Mouse (Mus musculus) forebrain, embryonic 10.5 days (tissue): ENCODE results near the gene Sox6. TPM values are rescaled to one million over a fixed set of nuclear protein-coding genes. Genes with fewer than 3 reads are reported as not detected.
A peak's percentile ranks its signal among the peaks of the same experiment; 100 is the strongest.

Experiments used
- DNase-seq: peaks from one replicate; pipeline ENCODE4 v3.0.0-alpha.2; 2017; ENCODE audit warnings: low spot score; ENCODE audit errors: extremely low spot score
- H3K27ac ChIP-seq: fragments of 300-500 bp; sonication (generic); 2 replicates; pipeline ENCODE4 v1.5.1; 2016; ENCODE audit warnings: mild to moderate bottlenecking
- H3K27me3 ChIP-seq: fragments of 300-500 bp; sonication (generic); 2 replicates; pipeline ENCODE4 v1.6.1; 2016; ENCODE audit warnings: mild to moderate bottlenecking; ENCODE audit not compliant: poor library complexity, severe bottlenecking
- H3K36me3 ChIP-seq: fragments of 300-500 bp; sonication (generic); replicated peaks from 2 replicates; pipeline ENCODE4 v1.6.1; 2016; ENCODE audit warnings: mild to moderate bottlenecking, moderate library complexity
- H3K4me1 ChIP-seq: fragments of 300-500 bp; sonication (generic); 2 replicates; pipeline ENCODE4 v1.6.1; 2016
- H3K4me3 ChIP-seq: fragments of 300-500 bp; sonication (generic); 2 replicates; pipeline ENCODE4 v1.5.1; 2016; ENCODE audit warnings: mild to moderate bottlenecking, moderate library complexity
- H3K9me3 ChIP-seq: fragments of 300-500 bp; sonication (generic); 2 replicates; pipeline ENCODE4 v1.6.1; 2016; ENCODE audit warnings: mild to moderate bottlenecking, moderate library complexity
- WGBS: fragments of 180-500 bp; shearing (Covaris S2); methylation state at CpG from one replicate; pipeline ENCODE4 v1.1.7; 2016; 5-methylcytosine and 5-hydroxymethylcytosine counted together
- polyA plus RNA-seq: library from polyadenylated mRNA; unstranded; fragments of >200 nt; fragmentation: Nextera tagmentation; extraction: Ambion mirVana; gene quantifications from 2 replicates; pipeline ENCODE4 v1.2.1, GENCODE M21; 2016

Gene Sox6
- polyA plus RNA-seq, 1 experiment from 2014 or later: 77.3 TPM

- Histone ChIP-seq H3K4me1 (peaks cover 76% of the 10 kb centered on the region), H3K4me3 (peak overlapping the region; percentile 72), H3K36me3 (no peaks in the 10 kb centered on the region), H3K27ac (peak overlapping the region; percentile 100), H3K9me3 (no peaks in the 10 kb centered on the region), H3K27me3 (peaks cover 37% of the 10 kb centered on the region)
- under 1% methylated on average over 11 of the region's 11 CpGs for WGBS
- DNase-seq: peak; percentile 84
Measured at GRCm38 (mm10) chr7:116032596-116033307, 5.8 kb downstream of the Sox6 start.

GRCm38 (mm10) chr7:116031718-116032595 lies 6.6 kb downstream of the Sox6 start:
- H3K27ac ChIP-seq: peak overlapping the region; percentile 100

GRCm38 (mm10) chr7:116031388-116031717 lies 7.2 kb downstream of the Sox6 start:
- Histone ChIP-seq H3K27me3 (peaks cover 23% of the 10 kb centered on the region), H3K9me3 (no peaks in the 10 kb centered on the region), H3K36me3 (no peaks in the 10 kb centered on the region), H3K4me1 (peaks cover 75% of the 10 kb centered on the region), H3K4me3 (peak overlapping the region; percentile 72), H3K27ac (peak overlapping the region; percentile 100)
- WGBS: under 1% methylated on average over 14 of the region's 14 CpGs
- no peak for DNase-seq

More at GRCm38 (mm10) chr7:116031718-116032595, 6.6 kb downstream of the Sox6 start:
- peak; percentile 69 for DNase-seq
- Histone ChIP-seq H3K4me3 (peak overlapping the region; percentile 72), H3K4me1 (peaks cover 76% of the 10 kb centered on the region), H3K36me3 (no peaks in the 10 kb centered on the region), H3K9me3 (no peaks in the 10 kb centered on the region), H3K27me3 (peaks cover 29% of the 10 kb centered on the region)
- WGBS: under 1% methylated on average over 65 of the region's 65 CpGs

- H3K4me1 ChIP-seq: peaks cover 75% of the 10 kb centered on the region
- WGBS: 3% methylated on average over 26 of the region's 26 CpGs
Measured at GRCm38 (mm10) chr7:116030597-116031387, 7.8 kb downstream of the Sox6 start.

GRCm38 (mm10) chr7:116029991-116030390 lies 8.6 kb downstream of the Sox6 start:
- peaks cover 73% of the 10 kb centered on the region for H3K4me1 ChIP-seq
- no peaks in the 10 kb centered on the region for H3K9me3 ChIP-seq
- H3K36me3 ChIP-seq: no peaks in the 10 kb centered on the region
- peak overlapping the region; percentile 100 for H3K27ac ChIP-seq
- peaks cover 9% of the 10 kb centered on the region for H3K27me3 ChIP-seq
- WGBS: 23% methylated on average over 3 of the region's 3 CpGs
- H3K4me3 ChIP-seq: peak overlapping the region; percentile 72
- DNase-seq: no peak

More at GRCm38 (mm10) chr7:116030597-116031387, 7.8 kb downstream of the Sox6 start:
- Histone ChIP-seq H3K27ac (peak overlapping the region; percentile 100), H3K27me3 (peaks cover 17% of the 10 kb centered on the region), H3K4me3 (peak overlapping the region; percentile 72), H3K36me3 (no peaks in the 10 kb centered on the region), H3K9me3 (no peaks in the 10 kb centered on the region)
- DNase-seq: peak; percentile 75

- 93% methylated on average over 4 of the region's 4 CpGs for WGBS
- H3K36me3 ChIP-seq: peaks cover 14% of the 10 kb centered on the region
- no peak overlapping the region for H3K27ac ChIP-seq
- no peaks in the 10 kb centered on the region for H3K27me3 ChIP-seq
- H3K9me3 ChIP-seq: no peaks in the 10 kb centered on the region
- DNase-seq: no peak
- H3K4me1 ChIP-seq: peaks cover 24% of the 10 kb centered on the region
- no peak overlapping the region for H3K4me3 ChIP-seq
Measured at GRCm38 (mm10) chr7:116002726-116003125, 35.9 kb downstream of the Sox6 start.

GRCm38 (mm10) chr7:115988109-115988779 lies 50.4 kb downstream of the Sox6 start:
- H3K27me3 ChIP-seq: no peaks in the 10 kb centered on the region
- WGBS: 85% methylated on average over 2 of the region's 2 CpGs
- H3K9me3 ChIP-seq: no peaks in the 10 kb centered on the region
- H3K4me1 ChIP-seq: peaks cover 7% of the 10 kb centered on the region
- peaks cover 7% of the 10 kb centered on the region for H3K36me3 ChIP-seq
- H3K27ac ChIP-seq: no peak overlapping the region
- no peak overlapping the region for H3K4me3 ChIP-seq
- no peak for DNase-seq

GRCm38 (mm10) chr7:115985716-115986115 lies 52.9 kb downstream of the Sox6 start:
- Histone ChIP-seq H3K36me3 (peaks cover 10% of the 10 kb centered on the region), H3K4me3 (no peak overlapping the region), H3K9me3 (no peaks in the 10 kb centered on the region), H3K27me3 (no peaks in the 10 kb centered on the region), H3K4me1 (no peaks in the 10 kb centered on the region), H3K27ac (no peak overlapping the region)
- WGBS: 78% methylated on average over 6 of the region's 6 CpGs
- no peak for DNase-seq

GRCm38 (mm10) chr7:115984076-115984475 lies 54.5 kb downstream of the Sox6 start:
- Histone ChIP-seq H3K4me3 (no peak overlapping the region), H3K27ac (no peak overlapping the region), H3K27me3 (no peaks in the 10 kb centered on the region), H3K9me3 (no peaks in the 10 kb centered on the region), H3K36me3 (peaks cover 10% of the 10 kb centered on the region), H3K4me1 (no peaks in the 10 kb centered on the region)
- no peak for DNase-seq
- WGBS: 82% methylated on average over 3 of the region's 3 CpGs

- Histone ChIP-seq H3K27ac (no peak overlapping the region), H3K36me3 (peaks cover 9% of the 10 kb centered on the region), H3K4me3 (no peak overlapping the region), H3K9me3 (no peaks in the 10 kb centered on the region), H3K27me3 (no peaks in the 10 kb centered on the region), H3K4me1 (no peaks in the 10 kb centered on the region)
- 89% methylated on average over 5 of the region's 5 CpGs for WGBS
- DNase-seq: no peak
Measured at GRCm38 (mm10) chr7:115979813-115980512, 58.6 kb downstream of the Sox6 start.

- Histone ChIP-seq H3K9me3 (no peaks in the 10 kb centered on the region), H3K27ac (no peak overlapping the region), H3K4me3 (no peak overlapping the region), H3K36me3 (peaks cover 27% of the 10 kb centered on the region), H3K27me3 (no peaks in the 10 kb centered on the region), H3K4me1 (no peaks in the 10 kb centered on the region)
- no peak for DNase-seq
- 93% methylated on average over 2 of the region's 2 CpGs for WGBS
Measured at GRCm38 (mm10) chr7:115974518-115974917, 64.1 kb downstream of the Sox6 start.
